Mouse (Mus musculus) 416B (cell line): Measurements from ENCODE around the gene Klf11.

Source experiments
- DNase-seq: peaks from one replicate; pipeline ENCODE4 v3.0.0; 2011; ENCODE audit warnings: low read depth

Klf11 gene

DNA sequence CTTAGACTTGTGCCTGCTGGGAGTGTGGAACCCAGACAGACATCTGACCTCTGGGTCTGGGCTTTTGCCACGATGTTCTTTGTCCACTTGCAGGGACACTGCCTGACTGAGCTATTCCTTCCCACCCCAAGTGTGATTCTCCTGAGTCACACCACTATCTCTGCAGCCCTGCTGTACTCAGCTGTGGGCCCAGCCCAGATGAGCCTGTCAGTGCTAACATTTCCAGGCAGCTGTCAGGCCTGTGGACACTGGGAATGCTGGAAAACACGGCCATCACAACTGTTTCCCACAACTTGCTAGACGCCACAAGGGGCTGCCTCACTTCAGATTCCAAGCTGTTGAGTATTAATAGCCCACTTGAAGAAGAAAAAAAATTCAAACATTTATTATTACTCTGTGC, 51.9 kb downstream of the Klf11 start:
- DNase-seq: no peak

DNA sequence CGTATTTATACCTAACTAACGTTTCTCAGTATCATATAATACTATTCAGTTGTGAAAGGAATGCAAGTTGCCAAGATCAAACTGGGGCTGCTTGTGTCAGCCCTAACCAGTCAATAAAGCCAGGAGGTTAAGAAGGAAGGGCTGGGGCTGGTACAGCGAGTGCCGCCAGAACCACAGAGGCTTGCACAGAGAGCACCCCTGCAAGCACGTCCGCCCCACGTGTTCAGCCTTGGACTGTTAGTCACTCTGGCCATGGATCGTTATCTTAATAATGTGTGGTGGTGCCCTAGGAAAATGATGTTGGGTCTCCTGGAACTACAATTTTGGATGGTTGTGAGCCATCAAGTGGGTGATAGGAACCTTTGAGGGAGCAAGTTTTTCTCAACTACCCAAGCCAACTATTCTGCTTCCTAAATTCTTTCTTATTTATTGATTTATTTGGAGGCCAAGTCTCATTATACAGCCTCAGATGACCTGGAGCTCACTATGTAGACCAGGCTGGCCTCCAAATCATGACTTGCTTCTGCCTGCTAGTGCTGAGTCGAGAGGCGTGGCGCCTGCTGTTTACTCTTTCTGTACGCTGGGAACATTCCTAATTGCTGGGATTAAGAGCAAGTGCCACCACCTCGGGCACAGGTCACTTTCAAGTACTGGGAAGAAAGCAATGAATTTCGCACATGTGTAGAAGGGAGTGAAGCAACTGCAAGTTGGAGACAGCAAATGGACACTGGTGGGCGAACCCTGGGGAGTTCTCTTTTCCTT, 54.6 kb downstream of the Klf11 start:
- DNase-seq: peak; percentile 83

DNA sequence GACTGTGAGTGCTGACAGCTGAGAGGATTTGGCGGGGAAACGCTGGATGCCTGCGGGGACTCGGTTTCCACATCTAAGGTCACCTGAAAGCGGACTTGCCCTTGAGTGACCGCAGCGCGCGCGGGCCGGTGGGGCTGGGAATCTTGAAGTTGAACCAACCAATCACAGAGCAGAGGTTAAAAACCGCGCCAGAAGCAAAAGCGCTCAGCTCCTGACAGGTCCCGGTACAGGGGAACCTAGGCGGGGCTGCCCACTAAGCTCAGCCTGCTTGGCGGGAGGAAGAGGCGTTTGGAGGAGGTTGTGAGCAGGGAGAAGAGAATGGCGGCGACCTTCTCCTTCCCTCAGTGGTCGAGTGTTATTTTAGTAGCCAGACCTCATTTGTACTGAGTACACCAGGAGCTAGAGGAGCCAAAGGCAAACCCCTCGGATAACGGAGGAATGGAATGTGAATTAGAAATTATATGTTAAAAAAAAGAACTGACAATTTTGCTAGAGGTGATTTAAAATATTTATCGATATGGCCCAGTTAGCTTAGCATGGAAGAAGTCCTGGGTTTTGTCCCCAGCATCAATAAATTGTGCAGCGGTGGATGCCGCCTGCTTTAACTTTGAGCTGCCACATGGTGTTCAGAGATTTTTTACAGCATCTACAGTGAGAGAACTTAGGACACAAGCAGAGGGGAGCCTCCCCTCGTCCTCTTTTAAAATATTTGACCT, 55.8 kb downstream of the Klf11 start:
- peak; percentile 43 for DNase-seq

DNA sequence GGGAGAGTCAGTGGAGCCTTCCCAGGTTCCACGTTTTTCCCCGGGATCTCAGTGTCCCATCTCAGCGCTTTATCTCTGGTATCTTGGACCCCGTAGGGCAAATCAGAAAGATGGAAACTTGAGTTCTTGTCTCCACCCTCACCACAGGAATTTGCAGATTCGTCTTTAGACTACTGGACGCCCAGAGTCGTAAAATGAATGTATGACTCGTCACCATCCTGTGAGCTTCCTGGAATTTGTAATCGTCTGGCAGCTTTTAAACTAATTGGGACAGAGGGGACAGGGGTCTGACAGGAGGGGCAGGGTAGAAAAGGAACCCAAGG, 56.4 kb downstream of the Klf11 start:
- DNase-seq: peak; percentile 80

DNA sequence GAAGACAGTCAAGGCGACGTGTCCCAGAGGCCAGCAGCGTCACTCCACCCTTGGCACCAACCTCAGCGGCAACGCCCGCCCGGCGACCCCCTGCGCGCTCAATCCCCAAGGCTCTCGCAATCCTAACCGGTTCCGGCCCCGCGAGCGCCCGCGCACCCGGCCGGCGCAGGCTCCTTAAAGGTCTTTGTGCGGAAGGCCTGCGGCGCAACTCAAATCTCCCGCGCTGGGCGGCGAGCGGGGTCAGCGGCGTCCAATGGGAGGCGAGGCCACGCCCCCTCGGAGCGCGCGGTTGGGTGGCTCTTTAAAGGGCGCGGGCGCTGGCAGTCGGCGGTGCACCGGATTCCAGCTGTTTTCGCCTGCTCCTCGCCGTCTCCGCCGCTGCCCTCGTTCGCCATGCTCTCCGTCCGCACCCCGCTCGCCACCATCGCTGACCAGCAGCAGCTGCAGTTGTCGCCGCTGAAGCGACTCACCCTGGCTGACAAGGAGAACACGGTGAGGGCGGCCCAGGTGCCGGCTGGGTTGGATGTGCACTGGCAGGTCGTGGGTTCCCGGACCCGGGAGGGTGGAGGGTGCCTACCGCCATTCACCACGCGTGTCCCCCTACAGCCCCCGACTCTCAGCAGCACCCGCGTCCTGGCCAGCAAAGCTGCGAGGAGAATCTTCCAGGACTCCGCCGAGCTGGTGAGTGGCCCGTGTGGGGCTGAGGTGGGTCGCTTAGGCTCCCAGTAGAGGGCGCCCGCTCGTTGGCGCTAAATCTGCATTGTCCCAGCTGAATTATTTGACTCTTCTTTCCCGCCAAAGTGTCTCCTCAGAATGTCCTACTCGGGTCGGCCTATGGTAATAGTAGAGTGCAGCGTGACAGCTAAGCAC, 57.1 kb downstream of the Klf11 start, which contains the start of gene Rrm2:
Rrm2 (plus strand) TSS at position 288 of the 870 bp plus-strand sequence.
- peak; percentile 94 for DNase-seq

DNA sequence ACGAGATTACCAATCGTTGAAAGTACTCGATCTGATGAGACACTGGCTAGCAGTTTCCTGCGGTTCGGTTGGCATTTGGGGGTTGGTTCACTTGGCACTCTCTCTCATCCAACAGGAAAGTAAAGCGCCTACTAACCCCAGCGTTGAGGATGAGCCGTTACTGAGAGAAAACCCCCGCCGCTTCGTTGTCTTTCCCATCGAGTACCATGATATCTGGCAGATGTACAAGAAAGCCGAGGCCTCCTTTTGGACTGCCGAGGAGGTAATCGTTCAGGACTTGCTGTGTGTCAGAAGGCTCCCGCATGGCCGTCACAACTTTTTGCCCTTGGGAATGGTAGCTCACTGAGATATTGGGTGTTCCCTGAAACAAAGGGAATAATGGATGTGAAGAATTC, 57.7 kb downstream of the Klf11 start:
- DNase-seq: no peak

DNA sequence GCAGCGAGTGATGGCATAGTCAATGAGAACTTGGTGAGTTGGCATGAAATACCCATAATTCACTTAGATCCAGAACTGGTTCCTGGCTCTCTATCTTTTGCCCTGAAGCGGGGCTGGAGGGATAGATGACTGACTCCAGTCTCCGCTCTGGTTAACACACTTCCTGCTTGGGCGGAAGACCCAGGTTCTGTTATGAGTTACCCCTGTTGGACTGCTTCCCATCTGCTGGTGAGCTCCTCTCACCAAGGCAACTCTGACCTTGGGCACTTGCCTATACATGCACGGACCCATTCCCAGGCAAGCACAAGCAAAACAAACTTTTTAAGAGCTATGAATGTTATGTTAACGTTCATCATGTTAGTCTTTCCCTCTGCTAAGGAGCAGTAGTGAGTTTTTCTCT, 58.3 kb downstream of the Klf11 start:
- DNase-seq: peak; percentile 84

DNA sequence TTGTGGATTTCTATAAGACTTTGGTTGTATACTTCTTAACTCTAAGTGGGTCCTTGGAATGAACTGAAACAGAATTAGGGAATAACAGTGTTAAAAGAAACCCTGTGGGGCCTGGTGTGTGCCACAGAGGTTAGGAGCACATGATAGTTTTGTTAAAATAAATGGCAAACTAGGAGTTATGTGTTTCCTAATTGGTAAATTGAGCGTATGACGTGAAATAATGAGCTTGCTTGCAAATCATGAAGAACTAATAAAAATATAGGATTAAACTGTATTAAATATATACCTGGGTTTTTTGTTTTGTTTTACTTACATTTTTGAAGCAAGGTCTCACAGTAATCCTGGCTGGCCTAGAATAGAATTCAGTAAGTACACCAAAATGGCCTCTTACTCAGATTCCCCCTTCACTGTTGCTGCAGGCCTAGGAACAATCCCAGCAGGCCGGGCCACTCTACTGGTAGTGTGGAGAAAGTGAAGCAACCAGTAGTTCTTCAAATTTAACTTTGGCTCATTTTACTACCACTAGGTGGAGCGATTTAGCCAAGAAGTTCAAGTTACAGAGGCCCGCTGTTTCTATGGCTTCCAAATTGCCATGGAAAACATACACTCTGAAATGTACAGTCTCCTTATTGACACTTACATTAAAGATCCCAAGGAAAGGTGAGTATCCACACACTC, 58.9 kb downstream of the Klf11 start:
- DNase-seq: peak; percentile 95

DNA sequence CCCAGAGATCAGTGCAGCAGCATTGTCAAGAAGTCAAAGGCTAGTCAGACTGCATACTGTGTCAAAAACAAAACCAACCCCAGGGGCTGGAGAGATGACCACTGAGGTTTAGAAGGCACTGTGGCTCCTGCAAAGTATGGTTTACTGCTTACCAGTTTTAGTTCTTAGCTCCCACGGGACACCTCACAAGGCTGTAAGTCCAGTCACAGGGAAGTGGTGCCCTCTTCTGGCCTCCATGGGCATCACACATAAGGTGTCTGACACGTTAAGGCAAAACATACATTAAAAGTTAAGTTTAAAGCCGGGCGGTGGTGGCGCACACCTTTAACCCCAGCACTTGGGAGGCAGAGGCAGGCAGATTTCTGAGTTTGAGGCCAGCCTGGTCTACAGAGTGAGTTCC, 59.6 kb downstream of the Klf11 start:
- peak; percentile 49 for DNase-seq
